Mouse (Mus musculus): ENCODE data around the gene Shc4. TPM values are rescaled to one million over a fixed set of nuclear protein-coding genes. Genes with fewer than 3 reads are reported as not detected.

The Shc4 gene
- polyA plus RNA-seq, 1 experiment from 2014 or later, result 0.37 TPM

DNA sequence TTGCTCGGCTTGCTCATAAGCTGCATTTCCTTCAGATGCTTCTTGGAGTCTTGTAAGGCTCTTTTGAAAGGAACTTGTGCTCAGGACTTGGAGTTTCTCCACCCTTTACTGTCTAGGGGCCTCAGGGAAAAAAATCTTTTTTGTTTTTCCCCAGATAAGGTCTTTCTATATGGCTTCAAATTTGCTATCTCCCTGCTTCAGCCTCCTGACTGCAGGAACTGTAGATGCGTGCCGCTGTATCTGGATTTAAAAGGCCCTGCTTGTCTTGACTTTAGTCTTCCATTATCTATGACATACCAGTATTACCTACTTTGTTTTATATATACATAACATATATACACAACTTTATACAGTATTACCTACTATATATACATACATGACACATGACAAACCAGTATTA is 61.4 kb downstream of the Shc4 start:
- 92% methylated on average over 3 of the region's 3 CpGs for WGBS
- H3K4me1 ChIP-seq (replicated peaks; ENCODE audit: insufficient read depth, low read length), result no peaks in the 10 kb centered on the region; the same call in 1 of the 2 replicates
- H3K4me2 ChIP-seq (ENCODE audit: low read length), result no peak overlapping the region
- no peaks in the 10 kb centered on the region for H3K9me3 ChIP-seq (replicated peaks; ENCODE audit: low read length)
- no peak for TF ChIP-seq CTCF (IDR thresholded peaks at IDR 0.05; ENCODE audit: low read depth)
- H3K9ac ChIP-seq (ENCODE audit: low read depth, low read length), result no peak overlapping the region
- DNase-seq (ENCODE audit: low spot score) (no peak), ATAC-seq (replicated peaks; ENCODE audit: low FRiP score, low read depth) (no peak)
- no peak overlapping the region for H3K27ac ChIP-seq
- no peaks in the 10 kb centered on the region for H3K36me3 ChIP-seq (ENCODE audit: insufficient read depth, low read length)
- no peak overlapping the region for H3K4me3 ChIP-seq (replicated peaks; ENCODE audit: low read depth, low read length)
- no peaks in the 10 kb centered on the region for H3K27me3 ChIP-seq (ENCODE audit: insufficient read depth, low read length)

DNA sequence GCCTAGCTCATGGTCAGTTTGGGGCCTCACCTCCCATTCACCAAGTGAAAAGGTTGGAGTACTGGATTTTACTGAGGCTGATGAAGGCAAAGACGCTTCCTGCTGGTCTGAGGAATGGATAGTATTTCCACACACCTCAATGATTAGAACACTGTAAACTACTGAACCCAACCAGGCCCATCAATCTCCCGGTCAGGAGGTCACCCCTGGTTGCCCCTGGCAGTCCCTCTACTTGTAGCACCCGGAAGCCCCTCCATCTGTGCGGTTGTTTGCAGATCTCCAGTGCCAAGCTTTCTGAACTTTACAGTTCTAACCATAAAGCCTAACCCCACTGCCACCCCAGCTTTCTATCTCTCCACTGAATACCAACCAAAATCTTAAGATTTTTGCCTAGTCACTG is 62.8 kb downstream of the Shc4 start:
- 23% methylated on average over 4 of the region's 4 CpGs for WGBS
- TF ChIP-seq CTCF (IDR thresholded peaks at IDR 0.05; ENCODE audit: low read depth), result no peak
- H3K27me3 ChIP-seq (ENCODE audit: insufficient read depth, low read length), result no peaks in the 10 kb centered on the region
- peak overlapping the region; percentile 31; the same call in 1 of the 2 replicates for H3K4me3 ChIP-seq (replicated peaks; ENCODE audit: low read depth, low read length)
- H3K4me2 ChIP-seq (ENCODE audit: low read length), result peak overlapping the region; percentile 70
- no peak overlapping the region for H3K27ac ChIP-seq
- H3K9me3 ChIP-seq (replicated peaks; ENCODE audit: low read length), result no peaks in the 10 kb centered on the region
- DNase-seq (ENCODE audit: low spot score), result no peak
- no peak; the same call in 1 of the 2 replicates for ATAC-seq (replicated peaks; ENCODE audit: low FRiP score, low read depth)
- no peaks in the 10 kb centered on the region; the same call in 1 of the 2 replicates for H3K4me1 ChIP-seq (replicated peaks; ENCODE audit: insufficient read depth, low read length)
- H3K36me3 ChIP-seq (ENCODE audit: insufficient read depth, low read length), result no peaks in the 10 kb centered on the region
- peak overlapping the region; percentile 53 for H3K9ac ChIP-seq (ENCODE audit: low read depth, low read length)

DNA sequence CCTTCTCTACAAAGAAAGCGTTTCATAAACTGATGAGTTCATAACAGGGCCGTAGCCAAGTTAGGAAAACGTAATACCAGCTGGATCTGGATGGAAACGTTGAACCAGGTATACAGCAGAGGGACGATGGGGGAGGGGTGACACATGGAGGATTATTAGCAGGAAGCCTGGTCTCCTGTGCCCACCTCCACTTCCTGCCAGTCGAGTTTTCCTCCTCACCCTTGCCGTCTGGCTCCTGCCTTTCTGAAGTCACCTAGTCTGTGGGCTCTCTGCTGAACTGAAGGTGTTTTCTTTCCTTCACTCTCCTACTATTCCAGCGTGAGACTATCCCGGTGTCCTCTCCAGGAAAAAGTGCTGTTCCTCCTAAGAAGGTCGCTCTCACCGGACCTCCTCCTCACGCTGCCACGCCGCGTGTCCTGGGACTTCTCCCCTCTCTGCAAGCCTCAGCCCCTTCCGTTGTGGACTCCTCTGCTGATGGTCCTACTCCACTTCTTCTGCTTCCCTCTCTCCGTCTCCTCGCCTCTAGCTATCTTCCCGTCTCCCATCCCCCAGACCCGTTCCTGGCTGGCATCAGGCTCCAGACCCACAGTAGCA is 63.3 kb downstream of the Shc4 start:
- 22% methylated on average over 20 of the region's 20 CpGs for WGBS
- Histone ChIP-seq H3K27me3 (ENCODE audit: insufficient read depth, low read length) (no peaks in the 10 kb centered on the region), H3K4me3 (replicated peaks; ENCODE audit: low read depth, low read length) (peak overlapping the region; percentile 31), H3K27ac (peak overlapping the region; percentile 25; the same call in 1 of the 2 replicates), H3K36me3 (ENCODE audit: insufficient read depth, low read length) (no peaks in the 10 kb centered on the region), H3K9me3 (replicated peaks; ENCODE audit: low read length) (no peaks in the 10 kb centered on the region), H3K4me1 (replicated peaks; ENCODE audit: insufficient read depth, low read length) (no peaks in the 10 kb centered on the region; the same call in 1 of the 2 replicates), H3K4me2 (ENCODE audit: low read length) (peak overlapping the region; percentile 70), H3K9ac (ENCODE audit: low read depth, low read length) (peak overlapping the region; percentile 53)
- peak; percentile 58 for ATAC-seq (replicated peaks; ENCODE audit: low FRiP score, low read depth)
- DNase-seq (ENCODE audit: low spot score), result peak; percentile 37
- no peak for TF ChIP-seq CTCF (IDR thresholded peaks at IDR 0.05; ENCODE audit: low read depth)

DNA sequence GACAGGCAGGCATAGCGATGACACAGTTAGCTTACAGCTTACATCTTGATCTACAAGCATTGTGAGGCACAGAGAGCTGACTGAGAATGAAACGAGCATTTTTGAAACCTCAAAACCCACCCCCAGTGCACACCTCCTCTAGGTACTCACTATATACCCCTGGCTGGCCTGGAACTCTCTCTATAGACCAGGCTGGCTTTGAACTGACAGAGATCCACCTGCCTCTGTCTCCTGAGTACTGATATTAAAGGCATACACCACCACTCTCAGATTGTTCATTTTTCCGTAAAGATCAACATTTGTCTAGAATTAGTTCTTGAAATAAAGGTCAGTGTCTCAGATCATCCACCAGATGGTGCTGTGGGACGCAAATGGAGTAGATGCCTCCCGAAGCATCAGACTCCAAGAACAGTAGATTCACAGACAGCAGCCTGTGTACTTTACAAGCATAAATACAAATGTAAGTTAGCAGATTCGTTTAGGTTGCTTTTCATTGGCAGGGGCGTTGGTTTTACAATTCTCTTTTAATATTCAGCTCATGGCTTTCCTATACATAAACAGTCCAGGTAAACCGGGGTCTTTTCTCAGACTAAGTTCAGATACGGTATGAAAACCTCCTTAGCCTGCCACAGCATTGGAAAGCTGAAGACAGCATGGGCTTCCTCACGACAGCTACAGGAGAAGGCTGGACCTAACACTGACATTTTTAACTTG is 64.0 kb downstream of the Shc4 start:
- ATAC-seq (replicated peaks; ENCODE audit: low FRiP score, low read depth) (peak; percentile 64), DNase-seq (ENCODE audit: low spot score) (peak; percentile 94)
- peak; percentile 98 for TF ChIP-seq CTCF (IDR thresholded peaks at IDR 0.05; ENCODE audit: low read depth)
- H3K27me3 ChIP-seq (ENCODE audit: insufficient read depth, low read length), result no peaks in the 10 kb centered on the region
- peak overlapping the region; percentile 70 for H3K4me2 ChIP-seq (ENCODE audit: low read length)
- 0 out of 2 replicates have a peak overlapping the region, but pooled peaks have one; percentile 25 for H3K27ac ChIP-seq
- peak overlapping the region; percentile 31 for H3K4me3 ChIP-seq (replicated peaks; ENCODE audit: low read depth, low read length)
- H3K9ac ChIP-seq (ENCODE audit: low read depth, low read length), result peak overlapping the region; percentile 53
- H3K36me3 ChIP-seq (ENCODE audit: insufficient read depth, low read length), result no peaks in the 10 kb centered on the region
- 12% methylated on average over 10 of the region's 10 CpGs for WGBS
- no peaks in the 10 kb centered on the region for H3K9me3 ChIP-seq (replicated peaks; ENCODE audit: low read length)
- no peaks in the 10 kb centered on the region; the same call in 1 of the 2 replicates for H3K4me1 ChIP-seq (replicated peaks; ENCODE audit: insufficient read depth, low read length)

DNA sequence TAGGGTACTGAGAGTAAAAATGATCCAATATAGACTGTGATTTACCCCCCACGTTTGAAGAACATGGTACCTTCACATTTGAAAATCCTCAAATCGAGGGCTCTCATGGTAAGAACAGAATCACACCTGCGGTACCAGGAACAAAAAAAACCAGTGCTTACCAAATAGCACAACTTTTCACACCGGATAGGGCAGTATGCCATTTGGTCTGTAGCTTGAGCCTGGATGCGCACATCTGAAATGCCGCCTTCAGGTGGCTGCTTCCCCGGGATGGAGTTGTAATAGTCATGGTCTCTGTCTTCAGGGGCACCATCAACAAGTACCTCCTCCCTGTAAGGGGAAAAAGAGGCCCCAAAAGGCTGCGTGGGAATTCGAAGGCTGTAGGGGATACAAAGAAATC is 68.6 kb downstream of the Shc4 start:
- Histone ChIP-seq H3K4me1 (replicated peaks; ENCODE audit: insufficient read depth, low read length) (no peaks in the 10 kb centered on the region), H3K4me3 (replicated peaks; ENCODE audit: low read depth, low read length) (no peak overlapping the region), H3K36me3 (ENCODE audit: insufficient read depth, low read length) (no peaks in the 10 kb centered on the region), H3K9ac (ENCODE audit: low read depth, low read length) (no peak overlapping the region), H3K4me2 (ENCODE audit: low read length) (no peak overlapping the region), H3K27ac (no peak overlapping the region), H3K9me3 (replicated peaks; ENCODE audit: low read length) (no peaks in the 10 kb centered on the region), H3K27me3 (ENCODE audit: insufficient read depth, low read length) (no peaks in the 10 kb centered on the region)
- ATAC-seq (replicated peaks; ENCODE audit: low FRiP score, low read depth) (no peak), DNase-seq (ENCODE audit: low spot score) (no peak)
- no peak for TF ChIP-seq CTCF (IDR thresholded peaks at IDR 0.05; ENCODE audit: low read depth)
- 93% methylated on average over 9 of the region's 9 CpGs for WGBS

DNA sequence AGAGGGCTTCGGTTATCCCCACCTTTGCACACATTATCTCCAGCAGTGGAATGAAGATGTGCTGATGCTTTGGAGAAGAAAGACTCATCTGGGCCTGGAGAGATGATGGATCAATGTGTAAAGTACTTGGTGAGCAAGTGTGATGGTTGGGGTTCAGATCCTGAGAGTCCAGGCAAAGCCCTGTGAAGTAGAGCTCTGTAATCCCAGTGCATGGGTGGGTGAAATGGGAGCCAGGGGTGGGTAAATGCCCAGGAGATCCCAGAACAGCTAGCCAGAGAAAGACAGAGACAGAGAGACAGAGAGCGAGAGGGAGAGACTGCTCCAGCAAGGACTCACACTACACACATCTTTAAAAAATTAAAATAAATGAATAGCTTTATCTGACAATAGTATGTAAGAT is 70.7 kb downstream of the Shc4 start:
- H3K4me2 ChIP-seq (ENCODE audit: low read length), result no peak overlapping the region
- WGBS, result 93% methylated on average over 2 of the region's 2 CpGs
- no peaks in the 10 kb centered on the region for H3K4me1 ChIP-seq (replicated peaks; ENCODE audit: insufficient read depth, low read length)
- TF ChIP-seq CTCF (IDR thresholded peaks at IDR 0.05; ENCODE audit: low read depth), result no peak
- no peaks in the 10 kb centered on the region for H3K27me3 ChIP-seq (ENCODE audit: insufficient read depth, low read length)
- DNase-seq (ENCODE audit: low spot score) (no peak), ATAC-seq (replicated peaks; ENCODE audit: low FRiP score, low read depth) (no peak)
- H3K9ac ChIP-seq (ENCODE audit: low read depth, low read length), result no peak overlapping the region
- H3K4me3 ChIP-seq (replicated peaks; ENCODE audit: low read depth, low read length), result no peak overlapping the region
- no peak overlapping the region for H3K27ac ChIP-seq
- no peaks in the 10 kb centered on the region for H3K36me3 ChIP-seq (ENCODE audit: insufficient read depth, low read length)
- no peaks in the 10 kb centered on the region for H3K9me3 ChIP-seq (replicated peaks; ENCODE audit: low read length)
